Mouse (Mus musculus) testis, adult 2 months (tissue): ENCODE data around the gene Tenm4.

Source experiments
- CTCF ChIP-seq: fragments of 200-500 bp; IDR thresholded peaks from 2 replicates; pipeline ENCODE4 v1.5.1; 2012; ENCODE audit warnings: low read depth, mild to moderate bottlenecking, inconsistent platforms, low read length, moderate library complexity; ENCODE audit not compliant: control insufficient read depth, insufficient read depth, insufficient replicate concordance
- POLR2A ChIP-seq: fragments of 200-500 bp; IDR thresholded peaks from 2 replicates; pipeline ENCODE4 v1.6.1; 2012; ENCODE audit warnings: low read depth, mild to moderate bottlenecking, inconsistent platforms, low read length, moderate library complexity; ENCODE audit not compliant: control insufficient read depth

- TF ChIP-seq CTCF (no peak), POLR2A (no peak)
Observed at GRCm38 (mm10) chr7:96880221-96880944, 709.3 kb downstream of the Tenm4 start.
